Mouse (Mus musculus) embryonic facial prominence, embryonic 11.5 days (tissue): Measurements from ENCODE around the gene Fgfr2. TPM values are rescaled to one million over a fixed set of nuclear protein-coding genes. Genes with fewer than 3 reads are reported as not detected.

Experiments used
- ATAC-seq: fragments of 200-750 bp; cut with Nextera tagmentation; replicated peaks from 2 replicates; pipeline ENCODE4 v1.8.0; 2017; ENCODE audit warnings: low read depth; ENCODE audit not compliant: insufficient number of reproducible peaks, low FRiP score, low TSS enrichment
- DNase-seq: peaks from one replicate; pipeline ENCODE4 v3.0.0-alpha.2; 2015; ENCODE audit warnings: low spot score
- H3K27ac ChIP-seq: fragments of 300-500 bp; sonication (generic); replicated peaks from 2 replicates; pipeline ENCODE4 v1.5.1; 2014; ENCODE audit warnings: mild to moderate bottlenecking, low read depth, low read length, control low read depth
- H3K27me3 ChIP-seq: fragments of 300-500 bp; sonication (generic); 2 replicates; pipeline ENCODE4 v1.6.1; 2014; ENCODE audit warnings: mild to moderate bottlenecking, low read length, moderate library complexity, mixed read lengths; ENCODE audit not compliant: control insufficient read depth, insufficient read depth
- H3K36me3 ChIP-seq: fragments of 300-500 bp; sonication (generic); replicated peaks from 2 replicates; pipeline ENCODE4 v1.6.1; 2014; ENCODE audit warnings: low read depth, mild to moderate bottlenecking, low read length, moderate library complexity, mixed read lengths; ENCODE audit not compliant: control insufficient read depth, insufficient read depth
- H3K4me1 ChIP-seq: fragments of 300-500 bp; sonication (generic); 2 replicates; pipeline ENCODE4 v1.6.1; 2014; ENCODE audit warnings: low read length, mixed read lengths; ENCODE audit not compliant: control insufficient read depth, insufficient read depth
- H3K4me2 ChIP-seq: fragments of 300-500 bp; sonication (generic); 2 replicates; pipeline ENCODE4 v1.6.1; 2014; ENCODE audit warnings: low read depth, mild to moderate bottlenecking, control low read depth, low read length, moderate library complexity
- H3K4me3 ChIP-seq: fragments of 300-500 bp; sonication (generic); 2 replicates; pipeline ENCODE4 v1.5.1; 2014; ENCODE audit warnings: low read depth, low read length, control low read depth
- H3K9ac ChIP-seq: fragments of 300-500 bp; sonication (generic); replicated peaks from 2 replicates; pipeline ENCODE4 v1.6.1; 2014; ENCODE audit warnings: mild to moderate bottlenecking, control low read depth, low read length
- H3K9me3 ChIP-seq: fragments of 300-500 bp; sonication (generic); replicated peaks from 2 replicates; pipeline ENCODE4 v1.6.1; 2016; ENCODE audit warnings: mild to moderate bottlenecking, low read length, inconsistent platforms, mixed read lengths; ENCODE audit not compliant: control insufficient read depth
- WGBS: fragments of 180-500 bp; shearing (Covaris S2); extraction: QIAGEN DNeasy Blood & Tissue Kit; methylation state at CpG from one replicate; pipeline ENCODE4 v1.1.7; 2014; 5-methylcytosine and 5-hydroxymethylcytosine counted together
- polyA plus RNA-seq: library from polyadenylated mRNA; unstranded; fragments of >200 nt; fragmentation: Nextera tagmentation; extraction: Ambion mirVana; gene quantifications from 2 replicates; pipeline ENCODE4 v1.2.1, GENCODE M21; 2014

Gene Fgfr2
- polyA plus RNA-seq, 1 experiment from 2014 or later: 75.6 TPM

DNA sequence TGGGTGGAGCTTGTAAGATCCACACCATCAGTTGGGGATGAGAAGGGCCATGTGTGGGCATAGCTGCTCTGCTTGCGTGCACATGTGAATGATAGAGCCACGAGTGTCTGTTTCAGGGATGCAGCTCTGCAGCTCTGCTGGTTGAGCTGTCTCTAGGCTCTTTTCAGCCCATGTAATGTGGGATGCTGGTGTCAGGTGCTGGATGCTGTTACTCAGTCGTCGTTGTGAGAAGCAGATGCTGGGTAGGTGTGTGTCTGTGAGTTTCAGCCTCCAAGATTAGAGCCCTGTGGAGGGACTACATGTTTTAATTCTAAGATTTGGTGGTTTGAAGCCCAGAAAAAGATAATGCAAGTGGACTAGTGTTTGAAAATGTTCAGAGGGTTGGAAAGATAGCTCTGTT is 1453.8 kb downstream of the Fgfr2 start:
- no peak for ATAC-seq

DNA sequence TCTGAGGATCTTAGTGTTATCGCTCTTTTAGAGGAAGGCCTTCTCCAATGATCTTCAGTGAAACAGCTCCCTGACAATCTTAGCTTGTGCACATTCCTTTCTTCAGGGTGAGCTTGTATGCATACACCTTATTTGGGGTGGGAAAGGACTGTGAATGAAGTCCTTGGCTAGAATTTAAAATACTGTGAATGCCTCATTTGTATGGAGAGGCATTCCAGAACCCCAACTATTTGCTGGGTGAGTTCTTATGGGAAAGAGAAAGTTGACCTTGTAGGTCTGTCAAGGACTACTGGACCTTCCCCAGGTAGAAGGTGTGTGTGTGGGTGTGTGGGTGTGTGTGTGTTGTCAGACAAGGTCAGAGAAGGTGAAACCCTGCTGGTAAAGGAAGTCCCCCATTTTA is 1462.4 kb downstream of the Fgfr2 start:
- no peak overlapping the region for H3K4me2 ChIP-seq
- no peaks in the 10 kb centered on the region for H3K36me3 ChIP-seq
- no peaks in the 10 kb centered on the region for H3K4me1 ChIP-seq
- no peaks in the 10 kb centered on the region for H3K27me3 ChIP-seq
- H3K4me3 ChIP-seq: no peak overlapping the region
- 81% methylated on average over 1 of the region's 1 CpGs for WGBS
- no peak for DNase-seq
- ATAC-seq: no peak
- H3K27ac ChIP-seq: no peak overlapping the region
- no peaks in the 10 kb centered on the region for H3K9me3 ChIP-seq
- no peak overlapping the region for H3K9ac ChIP-seq

More for the DNA sequence above, 1453.8 kb downstream of the Fgfr2 start:
- no peaks in the 10 kb centered on the region for H3K27me3 ChIP-seq
- no peak overlapping the region for H3K4me2 ChIP-seq
- 86% methylated on average over 4 of the region's 4 CpGs for WGBS
- H3K9me3 ChIP-seq: no peaks in the 10 kb centered on the region
- no peaks in the 10 kb centered on the region for H3K4me1 ChIP-seq
- no peaks in the 10 kb centered on the region for H3K36me3 ChIP-seq
- no peak overlapping the region for H3K4me3 ChIP-seq
- H3K27ac ChIP-seq: no peak overlapping the region
- no peak for DNase-seq
- H3K9ac ChIP-seq: no peak overlapping the region

DNA sequence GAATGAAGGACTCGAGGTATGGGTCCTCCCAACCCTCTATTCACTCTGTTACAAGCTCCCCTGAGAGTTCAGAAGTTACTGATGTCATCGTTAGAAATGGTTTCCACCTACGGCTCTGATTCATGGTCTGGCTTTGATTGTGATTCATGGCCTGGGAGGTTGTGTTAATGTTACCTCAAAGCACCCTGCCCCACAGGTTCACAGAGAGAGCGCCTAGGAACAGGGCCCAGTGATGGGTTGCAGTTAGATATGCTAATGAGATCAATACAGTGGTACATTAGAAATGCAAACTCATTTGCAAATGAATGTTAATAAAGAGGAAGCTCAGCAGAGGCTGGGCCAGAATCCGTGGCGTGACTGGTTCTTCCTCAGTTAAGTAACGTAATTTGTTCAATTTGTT is 1467.1 kb downstream of the Fgfr2 start:
- no peaks in the 10 kb centered on the region for H3K9me3 ChIP-seq
- no peak overlapping the region for H3K4me2 ChIP-seq
- DNase-seq (no peak), ATAC-seq (no peak)
- no peaks in the 10 kb centered on the region for H3K27me3 ChIP-seq
- 61% methylated on average over 7 of the region's 7 CpGs for WGBS
- H3K36me3 ChIP-seq: no peaks in the 10 kb centered on the region
- H3K4me3 ChIP-seq: no peak overlapping the region
- no peak overlapping the region for H3K27ac ChIP-seq
- no peak overlapping the region for H3K9ac ChIP-seq
- H3K4me1 ChIP-seq: no peaks in the 10 kb centered on the region

DNA sequence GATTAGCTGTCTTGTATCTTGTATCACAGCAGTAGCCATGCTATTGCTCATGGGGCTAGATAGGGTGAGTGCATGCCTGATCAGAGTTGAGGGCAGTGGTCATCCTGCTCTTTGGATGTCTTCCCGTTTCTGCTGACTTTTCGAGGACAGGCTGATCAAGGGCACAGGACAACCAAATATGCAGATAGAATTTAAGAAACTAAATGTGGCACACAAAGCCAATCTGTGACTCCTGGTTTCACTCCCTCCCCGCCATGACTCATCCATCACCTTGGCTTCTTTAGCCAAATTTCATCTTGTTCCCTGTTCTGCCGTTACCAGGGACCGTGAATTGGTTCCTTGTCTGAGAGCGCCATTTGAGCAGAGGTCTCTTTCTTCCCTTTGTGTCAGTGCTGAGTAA is 1469.7 kb downstream of the Fgfr2 start:
- 91% methylated on average over 6 of the region's 6 CpGs for WGBS
- Histone ChIP-seq H3K27me3 (no peaks in the 10 kb centered on the region), H3K4me1 (no peaks in the 10 kb centered on the region), H3K36me3 (no peaks in the 10 kb centered on the region), H3K9ac (no peak overlapping the region), H3K9me3 (no peaks in the 10 kb centered on the region), H3K4me2 (no peak overlapping the region), H3K4me3 (no peak overlapping the region), H3K27ac (no peak overlapping the region)
- no peak for DNase-seq
- no peak for ATAC-seq

DNA sequence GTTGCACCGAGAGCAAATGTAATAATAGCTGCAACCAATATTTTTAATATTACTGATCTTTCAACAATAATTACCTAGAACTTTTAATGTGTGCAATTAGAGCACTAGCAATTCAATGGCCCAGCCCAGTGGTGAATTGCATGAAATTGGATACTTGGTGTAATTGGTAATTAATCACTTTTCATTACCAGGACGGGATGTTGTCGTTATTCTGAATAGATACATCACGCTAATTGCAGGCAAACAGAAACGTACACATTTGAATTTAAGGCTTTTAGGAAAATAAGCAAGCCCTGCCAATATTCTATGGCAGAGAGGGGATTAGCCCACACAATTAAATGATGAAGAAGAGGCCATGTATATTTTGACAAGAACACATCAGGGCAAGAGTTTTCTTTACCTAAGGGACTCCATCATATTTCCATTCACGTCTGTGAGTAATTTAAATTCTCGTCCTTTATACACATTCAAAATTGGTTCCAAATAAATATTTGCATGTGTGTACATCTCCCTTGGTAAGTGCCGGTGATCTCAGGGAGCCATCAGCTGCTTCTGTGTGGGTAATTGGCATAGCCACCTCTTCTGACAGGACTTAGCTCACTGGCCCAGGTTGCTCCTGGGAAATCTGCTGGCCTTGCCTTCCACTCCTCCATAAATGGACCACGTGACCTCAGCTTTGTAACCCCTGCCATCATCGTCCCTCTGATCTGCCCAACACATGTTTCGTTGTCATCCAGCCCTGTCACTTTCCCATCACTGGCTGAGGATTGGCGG is 1471.0 kb downstream of the Fgfr2 start:
- no peak for ATAC-seq
- 50% methylated on average over 12 of the region's 12 CpGs for WGBS

DNA sequence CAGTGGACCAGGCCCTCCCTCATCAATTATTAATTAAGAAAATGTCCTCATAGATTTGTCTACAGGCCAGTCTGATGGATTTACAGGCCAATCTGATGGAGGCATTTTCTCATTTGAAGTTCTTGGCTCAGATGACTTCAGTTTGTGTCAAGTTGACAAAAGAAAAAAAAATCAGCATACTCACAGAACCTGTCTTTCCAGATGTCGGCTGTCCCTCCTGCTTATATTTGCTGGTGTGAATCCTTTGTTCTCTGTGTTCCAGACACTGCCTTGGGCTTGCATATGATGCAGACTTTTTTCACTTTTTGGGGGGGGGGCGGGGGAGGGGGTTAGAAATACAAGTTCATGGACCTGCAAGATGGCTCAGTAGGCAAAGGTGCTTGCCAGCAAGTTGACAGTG is 1472.9 kb downstream of the Fgfr2 start:
- H3K27me3 ChIP-seq: peaks cover 6% of the 10 kb centered on the region; the same call in 1 of the 2 replicates
- peak; percentile 34 for DNase-seq
- no peak for ATAC-seq
- 44% methylated on average over 2 of the region's 2 CpGs for WGBS
- no peak overlapping the region for H3K27ac ChIP-seq
- no peak overlapping the region for H3K4me3 ChIP-seq
- H3K36me3 ChIP-seq: no peaks in the 10 kb centered on the region
- no peaks in the 10 kb centered on the region for H3K9me3 ChIP-seq
- H3K9ac ChIP-seq: no peak overlapping the region
- no peak overlapping the region for H3K4me2 ChIP-seq
- no peaks in the 10 kb centered on the region for H3K4me1 ChIP-seq

More for the DNA sequence above, 1471.0 kb downstream of the Fgfr2 start:
- H3K9ac ChIP-seq: no peak overlapping the region
- no peaks in the 10 kb centered on the region for H3K36me3 ChIP-seq
- no peak overlapping the region for H3K4me2 ChIP-seq
- no peaks in the 10 kb centered on the region for H3K27me3 ChIP-seq
- DNase-seq: no peak
- H3K9me3 ChIP-seq: no peaks in the 10 kb centered on the region
- H3K4me3 ChIP-seq: no peak overlapping the region
- no peaks in the 10 kb centered on the region for H3K4me1 ChIP-seq
- H3K27ac ChIP-seq: no peak overlapping the region

DNA sequence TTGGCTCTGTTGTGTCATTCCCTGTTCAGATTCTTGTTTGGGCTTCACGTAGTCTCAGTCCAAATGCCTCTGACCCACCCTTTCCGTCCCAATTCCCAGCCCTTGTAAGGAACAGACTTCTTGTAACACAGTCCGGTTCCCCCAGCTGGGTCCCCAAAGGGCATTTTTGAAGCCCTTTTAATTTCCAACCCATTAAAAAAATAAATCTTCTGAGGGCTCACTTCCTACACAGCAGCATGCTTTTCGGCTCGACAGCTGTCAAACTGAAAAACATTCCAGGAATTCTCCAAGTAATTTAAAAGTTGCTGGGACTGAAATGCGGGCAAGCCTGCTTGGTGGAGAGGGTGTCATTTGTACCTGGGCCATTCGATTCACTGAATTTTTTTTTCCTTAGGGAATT is 1474.9 kb downstream of the Fgfr2 start:
- H3K9ac ChIP-seq: no peak overlapping the region
- H3K27ac ChIP-seq: no peak overlapping the region
- peaks cover 21% of the 10 kb centered on the region for H3K27me3 ChIP-seq
- no peak overlapping the region for H3K4me3 ChIP-seq
- no peak overlapping the region for H3K4me2 ChIP-seq
- no peaks in the 10 kb centered on the region for H3K9me3 ChIP-seq
- WGBS: 19% methylated on average over 7 of the region's 7 CpGs
- DNase-seq: peak; percentile 19
- H3K36me3 ChIP-seq: no peaks in the 10 kb centered on the region
- peaks cover 4% of the 10 kb centered on the region; the same call in 1 of the 2 replicates for H3K4me1 ChIP-seq
- ATAC-seq: no peak

DNA sequence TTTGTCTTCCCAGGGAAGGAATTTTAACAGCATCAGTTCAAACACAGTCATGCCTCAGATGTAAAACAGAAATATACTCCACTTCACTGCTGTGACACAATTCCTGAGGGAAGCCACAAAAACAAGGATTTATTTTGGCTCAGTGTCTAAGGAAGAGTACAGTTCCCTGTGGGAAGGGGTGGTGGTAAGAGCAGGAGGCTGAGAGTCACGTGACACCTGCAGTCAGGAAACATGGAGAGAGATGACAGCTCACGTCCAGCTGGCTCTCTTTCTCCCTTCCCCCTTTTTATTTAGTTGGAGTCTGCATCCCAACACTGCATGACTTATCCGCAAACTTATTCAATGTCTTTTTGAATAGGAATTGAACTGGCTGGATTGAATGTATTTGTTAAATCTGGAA is 1475.6 kb downstream of the Fgfr2 start:
- Histone ChIP-seq H3K4me3 (no peak overlapping the region), H3K9me3 (no peaks in the 10 kb centered on the region), H3K27ac (no peak overlapping the region), H3K27me3 (peaks cover 26% of the 10 kb centered on the region), H3K9ac (no peak overlapping the region), H3K4me2 (no peak overlapping the region), H3K36me3 (no peaks in the 10 kb centered on the region), H3K4me1 (peaks cover 4% of the 10 kb centered on the region; the same call in 1 of the 2 replicates)
- no peak for ATAC-seq
- DNase-seq: no peak
- 42% methylated on average over 3 of the region's 3 CpGs for WGBS
